Mouse (Mus musculus) neural tube, embryonic 11.5 days (tissue): ENCODE measurements at regions not wholly inside any gene's neighbourhood (a gene's known extent, or its start where the extent isn't known, plus 50 kb on each side); places are given as distances from the start of the nearest gene placed in this dataset.
A peak's percentile ranks its signal among the peaks of the same experiment; 100 is the strongest.

Experiments
- ATAC-seq: fragments of 200-750 bp; cut with Nextera tagmentation; 2 replicates; pipeline ENCODE4 v1.8.0; 2017; ENCODE audit warnings: moderate number of reproducible peaks, mild to moderate bottlenecking, moderate TSS enrichment, moderate library complexity; ENCODE audit not compliant: insufficient read depth, low FRiP score, low TSS enrichment
- DNase-seq: peaks from one replicate; pipeline ENCODE4 v3.0.0-alpha.2; 2015; ENCODE audit warnings: low spot score
- H3K27ac ChIP-seq: fragments of 300-500 bp; sonication (generic); 2 replicates; pipeline ENCODE4 v1.5.1; 2014; ENCODE audit warnings: low read depth, mild to moderate bottlenecking, low read length
- H3K27me3 ChIP-seq: fragments of 300-500 bp; sonication (generic); 2 replicates; pipeline ENCODE4 v1.6.1; 2014; ENCODE audit warnings: mild to moderate bottlenecking, low read length, mixed read lengths; ENCODE audit not compliant: control insufficient read depth, insufficient read depth
- H3K36me3 ChIP-seq: fragments of 300-500 bp; sonication (generic); 2 replicates; pipeline ENCODE4 v1.6.1; 2014; ENCODE audit warnings: mild to moderate bottlenecking, low read length, moderate library complexity, mixed read lengths; ENCODE audit not compliant: control insufficient read depth, insufficient read depth
- H3K4me1 ChIP-seq: fragments of 300-500 bp; sonication (generic); 2 replicates; pipeline ENCODE4 v1.6.1; 2014; ENCODE audit warnings: low read length, mixed read lengths; ENCODE audit not compliant: control insufficient read depth, insufficient read depth
- H3K4me2 ChIP-seq: fragments of 300-500 bp; sonication (generic); 2 replicates; pipeline ENCODE4 v1.6.1; 2014; ENCODE audit warnings: low read depth, mild to moderate bottlenecking, moderate library complexity
- H3K4me3 ChIP-seq: fragments of 300-500 bp; sonication (generic); 2 replicates; pipeline ENCODE4 v1.5.1; 2014; ENCODE audit warnings: low read depth, low read length
- H3K9ac ChIP-seq: fragments of 300-500 bp; sonication (generic); 2 replicates; pipeline ENCODE4 v1.6.1; 2014; ENCODE audit warnings: mild to moderate bottlenecking, low read length
- H3K9me3 ChIP-seq: fragments of 300-500 bp; sonication (generic); 2 replicates; pipeline ENCODE4 v1.6.1; 2016; ENCODE audit warnings: low read length; ENCODE audit not compliant: control insufficient read depth
- WGBS: fragments of 180-500 bp; shearing (Covaris S2); extraction: QIAGEN DNeasy Blood & Tissue Kit; methylation state at CpG from one replicate; pipeline ENCODE4 v1.1.7; 2014; 5-methylcytosine and 5-hydroxymethylcytosine counted together

GRCm38 (mm10) chr8:30522806-30523462, 2905.6 kb upstream of the 5930422O12Rik start:
- Histone ChIP-seq H3K9ac (no peak overlapping the region), H3K4me2 (no peak overlapping the region), H3K27ac (no peak overlapping the region), H3K4me3 (no peak overlapping the region), H3K9me3 (no peaks in the 10 kb centered on the region), H3K27me3 (no peaks in the 10 kb centered on the region), H3K4me1 (no peaks in the 10 kb centered on the region), H3K36me3 (no peaks in the 10 kb centered on the region)
- ATAC-seq, result no peak
- DNase-seq, result no peak
- 66% methylated on average over 10 of the region's 10 CpGs for WGBS

GRCm38 (mm10) chr8:30532862-30533500, 2895.5 kb upstream of the 5930422O12Rik start:
- DNase-seq (peak; percentile 14), ATAC-seq (peak; percentile 38)
- Histone ChIP-seq H3K9ac (no peak overlapping the region), H3K36me3 (no peaks in the 10 kb centered on the region), H3K27me3 (no peaks in the 10 kb centered on the region), H3K4me1 (no peaks in the 10 kb centered on the region), H3K9me3 (no peaks in the 10 kb centered on the region), H3K4me3 (no peak overlapping the region), H3K27ac (no peak overlapping the region), H3K4me2 (no peak overlapping the region)
- 53% methylated on average over 3 of the region's 3 CpGs for WGBS

- Histone ChIP-seq H3K4me1 (no peaks in the 10 kb centered on the region), H3K9me3 (no peaks in the 10 kb centered on the region), H3K36me3 (no peaks in the 10 kb centered on the region), H3K4me2 (no peak overlapping the region), H3K27ac (no peak overlapping the region), H3K27me3 (no peaks in the 10 kb centered on the region), H3K4me3 (no peak overlapping the region), H3K9ac (no peak overlapping the region)
- DNase-seq, result no peak
- 74% methylated on average over 3 of the region's 3 CpGs for WGBS
- ATAC-seq, result peak; percentile 61
Measured at GRCm38 (mm10) chr8:30533501-30533870, 2895.0 kb upstream of the 5930422O12Rik start.

DNA sequence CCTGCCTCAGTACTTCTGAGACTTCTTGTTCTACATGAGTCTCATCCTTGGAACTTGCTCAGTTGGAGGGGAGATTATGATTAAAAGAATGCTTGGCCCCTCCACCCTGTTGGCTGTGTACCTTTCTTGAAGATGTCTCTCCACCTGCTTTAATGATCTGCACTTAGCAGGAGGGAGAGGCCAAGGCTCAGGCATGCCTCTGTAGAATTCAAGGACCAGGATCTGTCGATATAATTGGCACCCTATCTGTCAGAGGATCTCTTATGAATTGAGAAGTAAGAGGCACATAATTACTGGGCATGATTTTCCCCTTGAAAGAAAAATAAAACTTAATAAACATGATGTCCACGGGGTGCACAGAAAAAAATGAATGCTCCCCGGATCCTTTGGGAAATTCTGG, 2893.1 kb upstream of the 5930422O12Rik start:
- Histone ChIP-seq H3K4me2 (no peak overlapping the region), H3K36me3 (no peaks in the 10 kb centered on the region), H3K4me1 (no peaks in the 10 kb centered on the region), H3K27ac (no peak overlapping the region), H3K27me3 (no peaks in the 10 kb centered on the region), H3K9ac (no peak overlapping the region), H3K9me3 (no peaks in the 10 kb centered on the region), H3K4me3 (no peak overlapping the region)
- ATAC-seq (no peak), DNase-seq (no peak)
- 83% methylated on average over 3 of the region's 3 CpGs for WGBS

DNA sequence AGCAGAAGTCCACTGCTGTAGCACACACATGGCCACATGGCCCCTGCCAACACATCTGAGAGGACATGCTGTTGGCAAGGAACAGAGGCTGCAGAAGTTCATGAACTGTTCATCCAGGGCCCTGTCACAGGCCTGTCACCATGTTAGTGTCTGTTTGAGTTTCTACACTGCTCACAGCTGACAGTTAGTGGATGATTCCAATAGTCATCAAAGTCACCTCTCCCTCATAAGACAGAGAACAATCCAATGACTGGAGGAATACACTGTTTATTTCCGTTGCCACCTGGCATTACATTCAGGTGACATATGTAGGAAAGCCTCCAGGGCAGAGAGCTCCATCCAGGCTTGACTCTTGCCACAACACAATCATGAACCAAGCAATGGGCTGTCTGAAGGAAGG, 2886.3 kb upstream of the 5930422O12Rik start:
- no peaks in the 10 kb centered on the region for H3K36me3 ChIP-seq
- no peaks in the 10 kb centered on the region for H3K4me1 ChIP-seq
- H3K9ac ChIP-seq, result no peak overlapping the region
- WGBS, result 92% methylated on average over 1 of the region's 1 CpGs
- ATAC-seq (no peak), DNase-seq (no peak)
- H3K27ac ChIP-seq, result no peak overlapping the region
- no peaks in the 10 kb centered on the region for H3K27me3 ChIP-seq
- H3K9me3 ChIP-seq, result no peaks in the 10 kb centered on the region
- no peak overlapping the region for H3K4me2 ChIP-seq
- H3K4me3 ChIP-seq, result no peak overlapping the region

DNA sequence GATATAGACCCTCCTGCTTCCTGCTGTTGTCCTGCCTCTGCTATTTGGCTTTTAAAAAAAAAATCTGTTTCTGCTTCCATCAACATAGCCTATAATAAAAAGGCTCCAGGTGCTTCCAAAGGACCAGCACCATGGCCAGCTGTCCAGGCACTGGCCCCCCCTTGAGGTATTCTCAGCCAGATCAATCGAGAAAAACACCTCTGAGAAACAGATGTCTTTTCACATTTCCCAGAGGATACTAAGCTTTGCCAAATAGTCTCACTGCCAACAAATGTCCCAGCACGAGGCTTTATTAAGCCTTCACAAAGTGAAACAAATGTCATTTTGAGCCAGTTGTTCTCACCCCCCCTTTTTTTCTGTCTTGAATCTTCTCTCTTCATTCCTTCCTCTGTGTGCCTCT, 2880.7 kb upstream of the 5930422O12Rik start:
- Histone ChIP-seq H3K4me1 (no peaks in the 10 kb centered on the region), H3K9ac (no peak overlapping the region), H3K9me3 (no peaks in the 10 kb centered on the region), H3K4me3 (no peak overlapping the region), H3K36me3 (no peaks in the 10 kb centered on the region), H3K4me2 (no peak overlapping the region), H3K27ac (no peak overlapping the region), H3K27me3 (no peaks in the 10 kb centered on the region)
- ATAC-seq (no peak), DNase-seq (no peak)
- WGBS, result 29% methylated on average over 2 of the region's 2 CpGs

DNA sequence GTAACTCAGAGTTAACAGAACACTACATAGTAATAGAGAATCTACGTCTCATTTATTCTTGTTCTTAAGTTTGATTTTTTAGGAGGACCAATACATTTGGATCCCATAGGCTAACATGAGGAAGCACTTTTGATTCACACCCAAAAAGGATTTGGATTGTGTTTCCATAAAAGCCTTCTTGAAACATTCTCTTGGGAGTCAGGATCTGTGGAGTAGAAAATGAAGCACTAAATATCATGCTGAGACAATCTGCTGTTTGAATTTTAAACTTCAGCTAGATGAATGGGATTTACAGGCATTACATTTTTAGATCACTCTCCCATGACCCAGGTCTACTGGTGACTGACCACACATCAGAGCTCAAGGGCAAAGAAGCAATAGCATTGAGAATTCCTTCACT, 2877.5 kb upstream of the 5930422O12Rik start:
- Histone ChIP-seq H3K36me3 (no peaks in the 10 kb centered on the region), H3K4me2 (no peak overlapping the region), H3K27me3 (no peaks in the 10 kb centered on the region), H3K27ac (no peak overlapping the region), H3K9me3 (no peaks in the 10 kb centered on the region), H3K9ac (no peak overlapping the region), H3K4me3 (no peak overlapping the region), H3K4me1 (no peaks in the 10 kb centered on the region)
- ATAC-seq (no peak), DNase-seq (no peak)
- 84% methylated on average over 1 of the region's 1 CpGs for WGBS

GRCm38 (mm10) chr8:30557429-30557828, 2871.1 kb upstream of the 5930422O12Rik start:
- Histone ChIP-seq H3K4me2 (no peak overlapping the region), H3K9me3 (no peaks in the 10 kb centered on the region), H3K27me3 (no peaks in the 10 kb centered on the region), H3K9ac (no peak overlapping the region), H3K4me3 (no peak overlapping the region), H3K4me1 (no peaks in the 10 kb centered on the region), H3K36me3 (no peaks in the 10 kb centered on the region), H3K27ac (no peak overlapping the region)
- DNase-seq (no peak), ATAC-seq (no peak)
